Mouse (Mus musculus) C2C12 (cell line): Measurements from ENCODE around the gene Spata7. TPM values are rescaled to one million over a fixed set of nuclear protein-coding genes. Genes with fewer than 3 reads are reported as not detected.

Experiments used
- H3K27me3 ChIP-seq: one replicate; pipeline ENCODE4 v1.6.1; 2011; ENCODE audit not compliant: control insufficient read depth, insufficient read depth, insufficient read length
- H3K36me3 ChIP-seq: one replicate; pipeline ENCODE4 v1.6.1; 2011; ENCODE audit not compliant: control insufficient read depth, insufficient read depth
- H3K4me3 ChIP-seq: one replicate; pipeline ENCODE4 v1.5.1; 2011; ENCODE audit warnings: mild to moderate bottlenecking, control low read depth; ENCODE audit not compliant: poor library complexity, insufficient read depth, severe bottlenecking
- H3K79me2 ChIP-seq: one replicate; pipeline ENCODE4 v1.6.1; 2011; ENCODE audit not compliant: control insufficient read depth, insufficient read depth
- H3K79me3 ChIP-seq: one replicate; pipeline ENCODE4 v1.6.1; 2011; ENCODE audit warnings: low read depth, control low read depth
- H3ac ChIP-seq: one replicate; pipeline ENCODE3; 2011; ENCODE audit warnings: low read depth; ENCODE audit not compliant: control insufficient read depth, insufficient read length
- CEBPB ChIP-seq: IDR thresholded peaks from one replicate; pipeline ENCODE4 v1.6.1; 2011; ENCODE audit warnings: low read depth, mild to moderate bottlenecking, control low read depth, moderate library complexity
- CTCF ChIP-seq: IDR thresholded peaks from one replicate; pipeline ENCODE4 v1.5.1; 2011; ENCODE audit not compliant: control insufficient read depth, insufficient read depth, insufficient read length
- FOSL1 ChIP-seq: IDR thresholded peaks from one replicate; pipeline ENCODE4 v1.8.0; 2011; ENCODE audit warnings: mild to moderate bottlenecking, low read length; ENCODE audit not compliant: poor library complexity, insufficient read depth, severe bottlenecking
- MAX ChIP-seq: IDR thresholded peaks from one replicate; pipeline ENCODE4 v1.6.1; 2011; ENCODE audit warnings: mild to moderate bottlenecking, control low read depth
- MYOD1 ChIP-seq: IDR thresholded peaks from one replicate; pipeline ENCODE4 v1.6.1; 2011; ENCODE audit warnings: low read depth; ENCODE audit not compliant: control insufficient read depth, insufficient read length
- MYOG ChIP-seq: IDR thresholded peaks from one replicate; pipeline ENCODE4 v1.6.1; 2011; ENCODE audit not compliant: control insufficient read depth, insufficient read length; ENCODE audit errors: extremely low read depth
- USF1 ChIP-seq: IDR thresholded peaks from one replicate; pipeline ENCODE4 v1.6.1; 2011; ENCODE audit warnings: low read depth, mild to moderate bottlenecking, control low read depth, moderate library complexity
- long read RNA-seq, 2 experiments: library from polyadenylated mRNA; unstranded; transcript quantifications; one replicate each; pipeline ENCODE4 v2.0.0; 2019 to 2020
- polyA plus RNA-seq: library from polyadenylated mRNA; unstranded; fragments of >200 nt; fragmentation: generic; extraction: Trizol; gene quantifications from one replicate; pipeline ENCODE4 v1.2.1, GENCODE M21; 2012; ENCODE audit warnings: missing spikeins

The Spata7 gene
- 2.7 TPM for polyA plus RNA-seq
- long read RNA-seq, experiment 1, transcript Spata7-201 (12 exons, 2,052 nt), result major isoform, 7 of 13 reads
- long read RNA-seq, experiment 1, partial matches to known transcripts, result 0 of 13 reads
- long read RNA-seq, experiment 1, other reads (novel, unspliced or antisense), result 3 of 13 reads
- long read RNA-seq, experiment 2, transcript Spata7-201 (12 exons, 2,052 nt), result major isoform, 18 of 49 reads
- long read RNA-seq, experiment 2, transcript Spata7-203 (11 exons, 1,913 nt), result minor isoform, 5 of 49 reads
- long read RNA-seq, experiment 2, partial matches to known transcripts, result 1 of 49 reads
- long read RNA-seq, experiment 2, other reads (novel, unspliced or antisense), result 21 of 49 reads

- peaks cover 5% of the 10 kb centered on the region for H3K36me3 ChIP-seq
- peak within 1 kb of the TSS; percentile 72 for H3K4me3 ChIP-seq
These were observed at the start of gene Spata7 for GRCm38 (mm10) chr12:98627392-98628259. Spata7 (plus strand) TSS chr12:98628157.

GRCm38 (mm10) chr12:98585302-98585701 is 42.7 kb upstream of the Spata7 start:
- H3K79me2 ChIP-seq, result no peaks in the 10 kb centered on the region
- no peak overlapping the region for H3K4me3 ChIP-seq
- no peaks in the 10 kb centered on the region for H3K27me3 ChIP-seq
- H3ac ChIP-seq, result no peak overlapping the region
- no peaks in the 10 kb centered on the region for H3K36me3 ChIP-seq
- no peaks in the 10 kb centered on the region for H3K79me3 ChIP-seq
- TF ChIP-seq MYOG, result no peak
- TF ChIP-seq CTCF, result no peak
- TF ChIP-seq CEBPB, result no peak
- TF ChIP-seq USF1, result no peak
- TF ChIP-seq MYOD1, result no peak
- no peak for TF ChIP-seq MAX
- TF ChIP-seq FOSL1, result no peak

More at GRCm38 (mm10) chr12:98627392-98628259, at the start of gene Spata7:
- Histone ChIP-seq H3K27me3 (no peaks in the 10 kb centered on the region), H3ac (peak within 1 kb of the TSS; percentile 78), H3K79me2 (peaks cover 9% of the 10 kb centered on the region), H3K79me3 (peaks cover 5% of the 10 kb centered on the region)
- TF ChIP-seq CTCF, result no peak
- no peak for TF ChIP-seq MAX
- no peak for TF ChIP-seq MYOD1
- TF ChIP-seq FOSL1, result no peak
- TF ChIP-seq MYOG, result no peak
- no peak for TF ChIP-seq USF1
- TF ChIP-seq CEBPB, result no peak

DNA sequence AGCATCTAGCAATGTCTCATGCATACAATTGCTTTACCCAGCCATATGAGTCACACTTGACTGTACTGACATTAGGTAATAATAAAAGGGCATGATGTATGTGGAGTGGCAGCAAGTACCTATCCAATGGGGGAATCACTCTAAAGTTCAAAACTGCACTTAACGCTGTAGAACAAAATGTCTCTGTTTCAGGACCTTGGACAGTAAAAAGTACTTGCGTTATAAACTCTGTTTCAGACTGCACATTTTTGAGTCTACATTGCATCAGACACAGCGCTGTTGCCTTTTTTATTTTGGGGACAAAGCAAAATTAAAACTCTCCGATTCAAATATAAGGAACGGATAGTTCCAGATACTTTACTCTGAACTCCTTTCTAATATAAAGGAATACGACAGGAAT is 39.4 kb upstream of the Spata7 start:
- H3K36me3 ChIP-seq, result no peaks in the 10 kb centered on the region
- H3K79me3 ChIP-seq, result no peaks in the 10 kb centered on the region
- no peaks in the 10 kb centered on the region for H3K27me3 ChIP-seq
- H3K4me3 ChIP-seq, result no peak overlapping the region
- H3ac ChIP-seq, result no peak overlapping the region
- no peaks in the 10 kb centered on the region for H3K79me2 ChIP-seq
- TF ChIP-seq MYOD1 (no peak), CTCF (no peak), MAX (no peak), USF1 (no peak), CEBPB (no peak), FOSL1 (no peak), MYOG (no peak)

GRCm38 (mm10) chr12:98591016-98591415 is 36.9 kb upstream of the Spata7 start:
- no peak for TF ChIP-seq CTCF
- TF ChIP-seq MYOG, result no peak
- TF ChIP-seq FOSL1, result no peak
- H3K4me3 ChIP-seq, result no peak overlapping the region
- H3K36me3 ChIP-seq, result no peaks in the 10 kb centered on the region
- H3K27me3 ChIP-seq, result no peaks in the 10 kb centered on the region
- H3ac ChIP-seq, result no peak overlapping the region
- no peaks in the 10 kb centered on the region for H3K79me3 ChIP-seq
- H3K79me2 ChIP-seq, result no peaks in the 10 kb centered on the region

- H3K79me3 ChIP-seq, result no peaks in the 10 kb centered on the region
- H3K79me2 ChIP-seq, result no peaks in the 10 kb centered on the region
- H3ac ChIP-seq, result no peak overlapping the region
- H3K4me3 ChIP-seq, result no peak overlapping the region
- no peaks in the 10 kb centered on the region for H3K36me3 ChIP-seq
- H3K27me3 ChIP-seq, result no peaks in the 10 kb centered on the region
- no peak for TF ChIP-seq MYOD1
- no peak for TF ChIP-seq CTCF
- TF ChIP-seq USF1, result no peak
- no peak for TF ChIP-seq MYOG
- TF ChIP-seq FOSL1, result no peak
- no peak for TF ChIP-seq MAX
- no peak for TF ChIP-seq CEBPB
These were observed 27.1 kb upstream of the Spata7 start for GRCm38 (mm10) chr12:98600861-98601260.

DNA sequence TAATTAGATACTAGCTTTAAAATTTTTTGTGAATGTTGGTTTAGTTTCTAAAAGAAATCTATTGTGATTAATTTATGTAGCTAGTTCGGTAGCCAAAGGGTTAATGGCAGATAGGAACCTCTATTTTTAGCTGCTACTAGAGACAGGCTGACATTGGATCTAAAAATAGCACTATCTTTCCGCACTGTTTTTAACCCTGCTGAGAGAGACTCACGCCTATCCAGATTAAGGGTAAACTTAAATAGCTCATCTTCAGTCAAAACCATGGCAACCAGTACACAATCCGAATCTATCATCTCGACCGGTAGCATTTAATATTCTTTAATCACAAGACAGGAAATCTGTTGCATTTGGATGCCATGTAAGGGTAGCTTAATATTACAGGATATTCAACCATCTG is 25.8 kb upstream of the Spata7 start:
- TF ChIP-seq CTCF (no peak), MAX (no peak), MYOG (no peak), MYOD1 (no peak), USF1 (no peak), FOSL1 (no peak), CEBPB (no peak)
- no peak overlapping the region for H3ac ChIP-seq
- no peaks in the 10 kb centered on the region for H3K27me3 ChIP-seq
- H3K4me3 ChIP-seq, result no peak overlapping the region
- H3K79me2 ChIP-seq, result no peaks in the 10 kb centered on the region
- H3K79me3 ChIP-seq, result no peaks in the 10 kb centered on the region
- H3K36me3 ChIP-seq, result no peaks in the 10 kb centered on the region
